Mouse (Mus musculus) Muller cell, postnatal 12 days (primary cell): ENCODE results near the gene Lpp.
A peak's percentile ranks its signal among the peaks of the same experiment; 100 is the strongest.

Source experiments
- DNase-seq: peaks from one replicate; pipeline ENCODE4 v3.0.0-alpha.2; 2015; ENCODE audit errors: inconsistent ontology term

Gene Lpp

DNA sequence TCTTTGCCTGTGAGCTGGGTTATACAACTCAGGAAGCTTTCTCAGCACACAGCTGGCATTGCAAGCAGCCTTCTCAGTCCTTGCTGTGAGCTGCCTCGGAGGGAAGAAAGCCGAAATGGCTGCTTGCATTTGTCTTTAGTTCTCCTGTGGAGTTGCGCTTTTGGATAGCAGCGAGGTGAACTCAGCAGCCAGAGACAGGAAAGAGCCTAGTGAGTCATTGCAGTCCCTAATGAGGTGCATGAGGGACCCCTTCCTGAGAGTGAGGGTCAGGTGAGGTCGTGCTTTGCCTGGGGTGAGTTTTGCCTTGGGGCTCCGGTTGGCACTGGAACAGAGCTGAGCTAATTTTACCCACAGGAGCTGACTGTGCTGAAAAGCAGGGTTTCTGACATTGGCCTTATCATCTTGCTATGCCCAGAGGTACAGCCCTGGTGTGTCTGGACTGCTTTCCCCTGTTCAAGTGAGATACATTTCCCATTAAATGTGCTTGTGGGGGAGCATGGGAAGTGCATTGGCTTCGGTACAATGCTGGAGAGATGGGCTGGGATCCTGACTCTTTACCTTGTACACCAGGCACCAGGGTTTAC, 41.3 kb downstream of the Lpp start:
- peak; percentile 81 for DNase-seq

DNA sequence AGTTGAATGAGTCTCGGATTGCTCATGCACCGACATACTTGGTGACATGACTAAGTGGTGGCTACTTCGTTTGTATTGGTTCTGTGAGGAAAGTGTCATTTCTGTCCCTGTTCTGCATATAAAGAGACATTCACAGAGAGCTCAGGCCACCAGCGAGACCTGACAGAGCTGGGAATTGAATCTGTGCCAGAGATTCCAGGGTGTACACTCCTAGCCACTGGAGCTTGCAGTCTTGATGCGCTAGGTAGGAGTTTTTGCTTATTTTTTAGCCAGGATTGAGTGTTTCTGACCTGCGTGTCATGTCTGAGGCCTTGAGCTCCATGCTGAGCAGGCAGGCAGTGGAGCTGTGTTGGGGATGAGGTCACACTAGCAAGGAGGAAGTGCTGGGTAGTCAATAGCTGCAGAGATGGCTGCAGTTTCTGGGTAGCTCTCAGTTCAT, 41.8 kb downstream of the Lpp start:
- DNase-seq: peak; percentile 73

- no peak for DNase-seq
Measured at GRCm38 (mm10) chr16:24438438-24438837, 45.1 kb downstream of the Lpp start.

- DNase-seq: no peak
Measured at GRCm38 (mm10) chr16:24441338-24441737, 48.0 kb downstream of the Lpp start.

DNA sequence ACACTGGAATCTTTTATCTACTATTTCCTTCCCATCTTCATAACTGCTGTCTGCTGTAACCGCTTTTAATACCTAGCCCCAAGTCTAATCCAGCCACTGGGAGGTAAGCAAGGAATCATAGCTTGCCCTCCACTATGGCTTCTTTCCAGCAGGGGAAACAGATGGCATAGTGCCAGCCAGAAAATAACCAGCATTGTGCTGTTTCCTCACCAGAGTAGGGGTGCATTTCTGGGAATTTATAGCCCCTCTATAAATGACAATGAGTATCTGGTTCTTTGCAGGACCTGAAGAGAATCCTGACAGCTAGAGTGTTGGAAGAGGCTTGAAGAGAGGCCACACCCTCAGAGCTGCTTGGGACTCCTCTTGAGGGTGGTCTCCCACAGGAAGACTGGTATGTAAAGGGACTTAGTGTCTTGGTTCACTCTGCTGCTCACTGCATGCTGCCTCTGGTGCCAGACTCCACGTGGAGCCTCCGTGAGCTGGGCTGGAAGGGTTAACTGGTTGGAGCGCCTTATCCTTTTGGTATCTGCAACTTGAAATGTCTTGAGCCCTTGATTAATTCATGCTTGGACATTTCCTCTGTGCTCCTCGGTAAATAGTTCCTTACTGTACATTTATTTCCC, 49.3 kb downstream of the Lpp start:
- DNase-seq: no peak

DNA sequence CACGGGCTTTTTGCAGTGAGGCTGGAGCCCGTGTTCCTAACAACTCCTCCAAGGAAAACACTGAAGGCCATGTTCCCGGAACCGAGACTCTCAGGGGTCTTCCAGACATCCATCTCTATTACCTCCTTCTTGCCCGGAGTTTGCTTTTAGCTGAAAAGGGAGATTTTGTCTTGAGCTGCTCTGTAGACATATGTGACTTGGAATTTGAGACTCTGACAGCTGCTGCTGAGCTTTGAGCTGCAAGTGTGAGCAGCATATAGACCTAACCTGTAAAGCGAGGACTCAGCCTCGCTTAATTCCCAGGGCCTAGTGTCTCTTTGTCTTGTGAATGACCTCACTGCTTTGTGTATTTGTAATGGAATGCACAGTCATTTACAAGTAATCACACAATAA, 49.8 kb downstream of the Lpp start:
- peak; percentile 50 for DNase-seq

DNA sequence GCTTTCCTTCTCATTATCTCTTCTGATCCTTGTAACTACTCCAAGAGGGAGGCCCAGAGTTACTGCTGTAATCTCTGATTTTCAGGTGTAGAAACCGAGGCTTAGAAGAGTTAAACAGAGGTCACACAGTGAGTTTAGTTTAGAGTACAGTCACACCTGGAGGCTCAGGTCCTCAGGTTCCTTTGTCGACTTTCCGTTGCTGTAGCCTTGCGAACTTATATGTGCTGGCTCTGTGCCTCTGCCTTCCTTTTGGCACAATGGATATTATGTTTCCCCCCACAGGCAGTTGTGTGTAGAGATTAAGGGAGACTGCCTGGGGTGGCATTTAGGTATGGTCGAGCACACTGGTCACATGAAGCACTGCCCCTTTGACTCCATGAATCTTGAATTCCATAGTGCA, 50.2 kb downstream of the Lpp start:
- DNase-seq: no peak

GRCm38 (mm10) chr16:24444818-24445217, 51.5 kb downstream of the Lpp start:
- no peak for DNase-seq

DNA sequence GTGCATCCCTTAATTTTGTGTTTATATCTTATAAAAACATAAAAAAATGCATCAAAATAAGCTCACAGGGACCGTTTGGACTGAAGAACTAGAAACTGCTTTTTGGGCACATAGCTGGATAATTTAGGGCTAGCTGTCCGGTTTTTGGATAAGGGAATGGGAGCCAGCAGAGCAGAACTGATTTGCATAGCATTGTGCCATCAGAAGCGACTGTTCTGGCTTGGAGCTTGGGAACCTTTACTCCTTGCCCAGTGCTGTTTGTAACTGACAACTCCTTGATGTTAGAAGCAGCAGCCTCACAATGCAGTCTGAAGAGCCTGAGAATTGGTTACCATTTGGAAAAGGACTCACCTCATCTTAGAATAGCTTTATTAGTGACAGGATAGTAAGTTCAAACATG, 52.2 kb downstream of the Lpp start:
- DNase-seq: no peak

- no peak for DNase-seq
Measured at GRCm38 (mm10) chr16:24446449-24446848, 53.1 kb downstream of the Lpp start.

DNA sequence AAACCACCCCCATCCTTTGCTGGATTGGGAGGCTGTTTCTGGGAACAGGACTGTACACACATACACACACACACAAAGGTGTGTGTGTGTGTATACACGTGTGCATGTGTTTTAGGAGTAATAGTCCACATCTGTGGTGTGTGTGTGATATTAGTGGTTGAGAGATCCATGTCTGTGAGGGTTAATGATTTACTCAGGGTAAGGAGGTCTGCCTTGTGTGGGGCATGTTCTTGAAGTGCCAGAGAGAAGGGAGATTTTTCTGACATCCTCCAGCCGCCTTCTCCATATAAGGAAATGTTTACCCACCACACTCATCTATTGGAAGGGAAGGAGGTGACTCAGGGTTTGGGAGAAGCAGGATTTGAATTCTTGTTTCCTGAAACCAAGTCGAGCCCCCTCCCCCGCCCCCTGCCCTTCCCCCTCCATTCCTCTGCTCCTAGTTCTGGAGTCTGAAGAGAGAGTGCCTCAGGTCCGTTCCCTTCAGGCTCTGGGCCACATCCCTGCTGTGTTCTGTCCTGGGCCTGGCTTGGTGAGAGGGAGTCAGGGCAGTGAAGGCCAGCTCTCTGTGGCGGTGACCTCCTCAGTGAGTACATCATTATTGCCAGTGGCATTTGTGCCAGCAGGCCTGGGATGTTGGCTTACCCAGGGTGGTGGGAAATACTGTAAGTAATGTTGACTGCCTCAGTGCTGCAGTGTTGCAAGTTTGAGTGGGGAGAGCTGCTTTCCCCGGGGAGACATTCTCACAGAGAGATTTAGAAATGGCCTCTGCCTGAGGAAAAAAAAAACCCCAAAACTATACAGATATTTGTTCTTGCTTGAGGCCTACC, 54.6 kb downstream of the Lpp start:
- no peak for DNase-seq

GRCm38 (mm10) chr16:24448493-24448845, 55.2 kb downstream of the Lpp start:
- no peak for DNase-seq

DNA sequence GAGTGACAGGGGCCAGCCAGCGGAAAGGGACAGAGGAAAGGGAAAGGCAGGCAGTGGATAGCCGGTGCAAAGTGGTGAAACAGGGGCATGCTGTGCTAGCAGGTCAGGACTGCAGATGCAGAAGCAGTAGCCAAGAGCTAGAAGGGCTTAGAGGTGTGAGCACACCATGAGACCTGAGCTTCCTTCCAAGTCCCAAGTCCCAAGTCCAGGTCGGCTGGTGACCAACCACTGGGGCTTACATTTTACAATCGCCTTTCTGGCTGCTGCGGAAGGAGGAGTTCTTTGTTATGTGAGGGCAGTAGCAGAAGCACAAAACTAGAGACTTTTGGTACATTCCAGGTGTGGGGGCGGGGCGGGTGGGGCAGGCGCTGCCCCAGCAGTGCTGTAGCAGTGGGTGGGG, 56.5 kb downstream of the Lpp start:
- no peak for DNase-seq

- DNase-seq: no peak
Measured at GRCm38 (mm10) chr16:24450256-24450655, 56.9 kb downstream of the Lpp start.

- no peak for DNase-seq
Measured at GRCm38 (mm10) chr16:24451123-24451522, 57.8 kb downstream of the Lpp start.

DNA sequence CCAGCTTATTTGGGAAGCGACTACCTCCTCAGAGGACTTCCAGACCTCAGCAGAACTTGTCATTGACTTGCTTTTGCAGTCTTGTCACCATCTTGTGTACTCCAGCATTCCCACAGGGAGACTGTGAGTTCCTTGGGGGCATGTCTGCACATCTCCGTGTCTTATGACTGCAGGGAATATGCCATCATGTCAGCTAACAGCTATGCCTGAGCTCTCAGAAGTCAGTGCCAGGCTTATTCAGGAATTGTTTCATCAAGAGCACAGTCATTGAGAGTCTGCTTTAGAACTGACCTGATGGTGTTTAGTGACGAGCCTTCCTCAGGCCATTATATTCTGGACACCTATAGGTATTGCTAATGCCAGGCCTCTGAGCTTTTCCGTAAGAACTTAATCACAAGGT, 60.2 kb downstream of the Lpp start:
- DNase-seq: no peak

GRCm38 (mm10) chr16:24454493-24454892, 61.2 kb downstream of the Lpp start:
- no peak for DNase-seq

GRCm38 (mm10) chr16:24455361-24455855, 62.1 kb downstream of the Lpp start:
- DNase-seq: no peak

DNA sequence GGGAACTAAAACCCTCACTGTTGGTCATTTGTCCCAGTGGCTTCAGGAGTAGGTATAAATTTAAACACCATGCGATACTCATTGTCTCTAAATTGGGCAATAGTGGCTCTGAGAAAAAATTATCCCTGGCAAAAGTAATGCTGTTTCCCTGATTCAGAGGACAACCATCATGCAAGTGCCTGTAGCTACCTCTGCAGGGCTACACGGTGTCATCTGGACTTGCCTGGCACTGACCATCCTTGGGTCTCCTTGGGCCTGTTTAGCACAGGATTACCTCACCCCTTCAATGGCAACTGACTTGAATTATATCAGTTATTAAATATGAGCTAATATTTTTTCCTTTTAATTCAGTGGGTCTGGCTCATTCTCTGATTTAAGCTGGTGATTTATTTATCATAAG, 70.5 kb downstream of the Lpp start:
- DNase-seq: no peak

DNA sequence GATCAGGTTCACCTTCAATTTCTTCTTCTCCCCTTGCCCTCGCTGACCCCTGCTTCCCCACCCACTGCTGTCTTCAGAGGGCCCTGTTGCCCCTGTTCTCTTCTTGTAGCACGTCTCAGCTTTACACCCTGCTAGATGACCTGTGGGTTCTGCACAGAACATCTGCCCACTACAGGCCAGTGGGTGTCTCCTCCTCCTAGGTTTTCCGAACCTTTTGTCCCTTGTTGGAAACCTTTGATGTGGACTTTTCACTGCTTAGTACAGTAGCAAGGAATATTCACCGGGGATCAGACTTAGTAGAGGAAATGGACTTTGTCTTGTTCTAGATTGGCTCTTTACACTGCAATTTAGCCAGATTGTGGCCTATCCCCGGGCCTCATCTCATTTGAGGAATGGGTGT, 71.1 kb downstream of the Lpp start:
- DNase-seq: no peak

DNA sequence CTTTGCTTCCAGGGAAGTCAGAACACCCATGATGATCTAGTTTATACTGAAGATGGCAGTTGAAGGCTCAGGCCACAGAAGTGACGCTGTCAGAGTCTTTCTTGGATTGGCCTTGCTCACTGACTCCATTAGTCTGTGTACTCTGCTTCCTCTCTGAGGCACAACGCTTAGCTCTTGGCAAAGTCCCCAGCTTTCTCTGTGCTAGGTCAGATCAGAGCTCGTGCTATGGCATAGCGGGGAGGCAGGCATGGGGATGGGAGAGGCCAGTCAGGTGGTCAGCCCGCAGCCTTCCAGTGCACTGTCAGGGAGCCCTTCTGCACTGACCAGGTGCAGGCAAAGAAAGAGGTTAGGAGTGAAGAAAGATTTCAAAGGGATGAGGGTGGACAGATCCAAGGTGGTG, 72.3 kb downstream of the Lpp start:
- DNase-seq: no peak

- no peak for DNase-seq
Measured at GRCm38 (mm10) chr16:24467544-24468290, 74.4 kb downstream of the Lpp start.
